ENCODE assay signal across 9 mouse cellular contexts in genomic region chr17:43016371-43017331, GRCm38 (mm10). TPM values are rescaled to one million over a fixed set of nuclear protein-coding genes. Genes with fewer than 3 reads are reported as not detected.
DNase-seq lines count a peak whose midpoint lies in the region; ATAC-seq lines count a peak whose summit lies in the region.
"Had no signal": no experiment of that assay in that cellular context is flagged by ENCODE, and none has a peak within 500 bp of the region (broad histone marks: within the 10 kb centered on the region; RNA-seq: fewer than 3 reads in every experiment).

Gene Tnfrsf21 (plus strand): TSS chr17:43016555.

- peak; percentile 42 for DNase-seq in A20 (ENCODE audit: low read depth, low spot score)
- DNase-seq in liver = peak; percentile 93
- DNase-seq in monocyte, adult 2 months (ENCODE audit: low read depth in 1 of 2, low spot score in 2 of 2) = peak; percentile 77 to 88
- DNase-seq in spleen, postnatal 14 days (ENCODE audit: low spot score in 2 of 2) = peak; percentile 66 to 82

- peak; percentile 88 for ATAC-seq in erythroid progenitor cell, adult 5-6 weeks (replicated peaks; ENCODE audit: low FRiP score, poor library complexity, severe bottlenecking)
- peak; percentile 92 for ATAC-seq in heart, embryonic 11.5 days (replicated peaks; ENCODE audit: insufficient number of reproducible peaks, low FRiP score, low TSS enrichment)
- ATAC-seq in kidney, embryonic 16.5 days (ENCODE audit: low FRiP score, low TSS enrichment) = peak; percentile 97

- H3K4me1 ChIP-seq in brown adipose tissue, adult 24 weeks (ENCODE audit: control insufficient read depth, insufficient read depth, insufficient read length, low read length) = no peaks in the 10 kb centered on the region
- H3K4me1 ChIP-seq in heart, embryonic 11.5 days (ENCODE audit: control insufficient read depth, insufficient read depth, low read length) = no peaks in the 10 kb centered on the region
- H3K4me1 ChIP-seq in kidney, embryonic 16.5 days (ENCODE audit: insufficient read depth, low read length) = peaks cover 13% of the 10 kb centered on the region; the same call in 1 of the 2 replicates

- peak within 1 kb of the TSS; percentile 100 for H3K4me2 ChIP-seq in heart, embryonic 11.5 days
- peak within 1 kb of the TSS; percentile 87 for H3K4me2 ChIP-seq in kidney, embryonic 16.5 days (replicated peaks; ENCODE audit: low read depth, low read length)

- H3K9ac ChIP-seq in heart, embryonic 11.5 days (ENCODE audit: low read depth, low read length) = peak within 1 kb of the TSS; percentile 77
- H3K9ac ChIP-seq in kidney, embryonic 16.5 days (replicated peaks; ENCODE audit: low read length) = peak within 1 kb of the TSS; percentile 94

- peak within 1 kb of the TSS; percentile 79 for H3K27ac ChIP-seq in brown adipose tissue, adult 24 weeks (replicated peaks; ENCODE audit: low read depth, low read length)
- peak within 1 kb of the TSS; percentile 64; the same call in 1 of the 2 replicates for H3K27ac ChIP-seq in heart, embryonic 11.5 days (ENCODE audit: low read depth, low read length)
- H3K27ac ChIP-seq in kidney, embryonic 16.5 days (ENCODE audit: low read length) = peak within 1 kb of the TSS; percentile 83

- H3K9me3 ChIP-seq in heart, embryonic 11.5 days (replicated peaks; ENCODE audit: control insufficient read depth, low read length) = no peaks in the 10 kb centered on the region
- no peaks in the 10 kb centered on the region for H3K9me3 ChIP-seq in kidney, embryonic 16.5 days (ENCODE audit: low read length)

- H3K27me3 ChIP-seq in heart, embryonic 11.5 days (ENCODE audit: control insufficient read depth, insufficient read depth, low read length) = no peaks in the 10 kb centered on the region
- H3K27me3 ChIP-seq in kidney, embryonic 16.5 days (ENCODE audit: insufficient read depth, low read length) = no peaks in the 10 kb centered on the region

- H3K4me3 ChIP-seq in brown adipose tissue, adult 24 weeks (ENCODE audit: insufficient read depth, low read depth, low read length) = peak within 1 kb of the TSS; percentile 69
- peak within 1 kb of the TSS; percentile 58 for H3K4me3 ChIP-seq in heart, embryonic 11.5 days (ENCODE audit: low read depth, low read length)
- H3K4me3 ChIP-seq in kidney, embryonic 16.5 days (ENCODE audit: low read length) = peak within 1 kb of the TSS; percentile 75

- no peaks in the 10 kb centered on the region for H3K36me3 ChIP-seq in heart, embryonic 11.5 days (ENCODE audit: control insufficient read depth, insufficient read depth, low read length)
- H3K36me3 ChIP-seq in kidney, embryonic 16.5 days (ENCODE audit: insufficient read depth, low read length) = peaks cover 6% of the 10 kb centered on the region; the same call in 1 of the 2 replicates

- under 1% methylated on average over 79 of the region's 80 CpGs for WGBS in heart, embryonic 11.5 days (ENCODE audit: insufficient replicate concordance)
- WGBS in kidney, embryonic 16.5 days = under 1% methylated on average over 80 of the region's 80 CpGs

RNA-seq across cellular contexts. Expression of gene Tnfrsf21, which starts in this region (rescaled TPM):
- 4.4 and 7.8 TPM in 2 replicates for polyA plus RNA-seq in brown adipose tissue, adult 24 weeks (2012; ENCODE audit: insufficient read depth, insufficient read length, missing spikeins)
- total RNA-seq in erythroid progenitor cell, adult 5-6 weeks (2015; ENCODE audit: low replicate concordance) = 17.6 and 19.5 TPM in 2 replicates
- total RNA-seq in erythroid progenitor cell, adult 5-6 weeks (2017; ENCODE audit: low replicate concordance) = 11.0 and 14.6 TPM in 2 replicates
- 11.3 and 11.8 TPM in 2 replicates for polyA plus RNA-seq in heart, embryonic 11.5 days (2014; fragmentation: Nextera tagmentation; extraction: Ambion mirVana)
- polyA plus RNA-seq in kidney, embryonic 16.5 days (2015; fragmentation: Nextera tagmentation; extraction: Ambion mirVana) = 65.1 and 69.7 TPM in 2 replicates
- total RNA-seq: MEL had no signal

Comparison
In these comparisons a context has a peak if more than half of its experiments do, and no peak if none do; other contexts are left out.
1. Peak in every context shown above with its lines: DNase-seq, ATAC-seq, H3K4me3 ChIP-seq and H3K27ac ChIP-seq.
2. DNase-seq: peak in every context shown above with its lines; median percentile 93 in liver; 82 in monocyte, adult 2 months; 74 in spleen, postnatal 14 days; 42 in A20.